Mouse (Mus musculus): ENCODE results near the gene Olfr979. TPM values are rescaled to one million over a fixed set of nuclear protein-coding genes. Genes with fewer than 3 reads are reported as not detected.

Olfr979 gene
- polyA plus RNA-seq, 1 experiment from 2014 or later, result not detected

Other genes with a start within 250 kb of the Olfr979 start
- not detected in 2 replicates for gene Olfr968, start 220.2 kb downstream of the Olfr979 start, polyA plus RNA-seq (2014; fragmentation: Nextera tagmentation; extraction: Ambion mirVana)
- gene Olfr969, start 212.5 kb downstream of the Olfr979 start, polyA plus RNA-seq (2014; fragmentation: Nextera tagmentation; extraction: Ambion mirVana), result not detected in 2 replicates
- gene Olfr970, start 194.6 kb downstream of the Olfr979 start, polyA plus RNA-seq (2014; fragmentation: Nextera tagmentation; extraction: Ambion mirVana), result not detected in 2 replicates
- gene Olfr971, start 166.6 kb downstream of the Olfr979 start, polyA plus RNA-seq (2014; fragmentation: Nextera tagmentation; extraction: Ambion mirVana), result not detected in 2 replicates
- not detected in 2 replicates for gene Olfr972, start 137.0 kb downstream of the Olfr979 start, polyA plus RNA-seq (2014; fragmentation: Nextera tagmentation; extraction: Ambion mirVana)
- not detected in 2 replicates for gene Olfr229, start 96.1 kb downstream of the Olfr979 start, polyA plus RNA-seq (2014; fragmentation: Nextera tagmentation; extraction: Ambion mirVana)
- not detected in 2 replicates for gene Olfr974, start 66.0 kb downstream of the Olfr979 start, polyA plus RNA-seq (2014; fragmentation: Nextera tagmentation; extraction: Ambion mirVana)
- 0.07 TPM in 1 of 2 replicates, not detected in the other for gene Olfr975, start 51.4 kb downstream of the Olfr979 start, polyA plus RNA-seq (2014; fragmentation: Nextera tagmentation; extraction: Ambion mirVana)
- not detected in 2 replicates for gene Olfr976, start 42.3 kb downstream of the Olfr979 start, polyA plus RNA-seq (2014; fragmentation: Nextera tagmentation; extraction: Ambion mirVana)
- gene Olfr978, start 11.4 kb downstream of the Olfr979 start, polyA plus RNA-seq (2014; fragmentation: Nextera tagmentation; extraction: Ambion mirVana), result not detected in 2 replicates
- gene Olfr980, start 6.1 kb upstream of the Olfr979 start, polyA plus RNA-seq (2014; fragmentation: Nextera tagmentation; extraction: Ambion mirVana), result not detected in 2 replicates
- not detected in 2 replicates for gene Olfr981, start 18.0 kb upstream of the Olfr979 start, polyA plus RNA-seq (2014; fragmentation: Nextera tagmentation; extraction: Ambion mirVana)
- not detected in 2 replicates for gene Olfr982, start 70.4 kb upstream of the Olfr979 start, polyA plus RNA-seq (2014; fragmentation: Nextera tagmentation; extraction: Ambion mirVana)
- gene Olfr983, start 90.1 kb upstream of the Olfr979 start, polyA plus RNA-seq (2014; fragmentation: Nextera tagmentation; extraction: Ambion mirVana), result not detected in 2 replicates
- not detected in 2 replicates for gene Olfr984, start 110.7 kb upstream of the Olfr979 start, polyA plus RNA-seq (2014; fragmentation: Nextera tagmentation; extraction: Ambion mirVana)
- gene Olfr985, start 126.7 kb upstream of the Olfr979 start, polyA plus RNA-seq (2014; fragmentation: Nextera tagmentation; extraction: Ambion mirVana), result not detected in 2 replicates
- gene Tmem225, start 144.7 kb upstream of the Olfr979 start, polyA plus RNA-seq (2014; fragmentation: Nextera tagmentation; extraction: Ambion mirVana), result not detected in 2 replicates
- gene Olfr986, start 177.5 kb upstream of the Olfr979 start, polyA plus RNA-seq (2014; fragmentation: Nextera tagmentation; extraction: Ambion mirVana), result not detected in 2 replicates
- 7.2 and 8.5 TPM in 2 replicates for gene Zfp202, start 188.9 kb upstream of the Olfr979 start, polyA plus RNA-seq (2014; fragmentation: Nextera tagmentation; extraction: Ambion mirVana)

Data from kidney, embryonic 14.5 days (tissue).